Mouse (Mus musculus) lung, postnatal 14 days (tissue): ENCODE data around the gene Gm10300.
A peak's percentile ranks its signal among the peaks of the same experiment; 100 is the strongest.

ENCODE experiments used
- DNase-seq: peaks from one replicate; pipeline ENCODE4 v3.0.0; 2021

The Gm10300 gene

GRCm38 (mm10) chr4:132074077-132074932 is at the start of gene Gm10300:
TSS of gene Gm10300 (plus strand) at chr4:132074697.
- peak; percentile 57 for DNase-seq

GRCm38 (mm10) chr4:132025264-132025663 is 49.2 kb upstream of the Gm10300 start:
- no peak for DNase-seq

DNA sequence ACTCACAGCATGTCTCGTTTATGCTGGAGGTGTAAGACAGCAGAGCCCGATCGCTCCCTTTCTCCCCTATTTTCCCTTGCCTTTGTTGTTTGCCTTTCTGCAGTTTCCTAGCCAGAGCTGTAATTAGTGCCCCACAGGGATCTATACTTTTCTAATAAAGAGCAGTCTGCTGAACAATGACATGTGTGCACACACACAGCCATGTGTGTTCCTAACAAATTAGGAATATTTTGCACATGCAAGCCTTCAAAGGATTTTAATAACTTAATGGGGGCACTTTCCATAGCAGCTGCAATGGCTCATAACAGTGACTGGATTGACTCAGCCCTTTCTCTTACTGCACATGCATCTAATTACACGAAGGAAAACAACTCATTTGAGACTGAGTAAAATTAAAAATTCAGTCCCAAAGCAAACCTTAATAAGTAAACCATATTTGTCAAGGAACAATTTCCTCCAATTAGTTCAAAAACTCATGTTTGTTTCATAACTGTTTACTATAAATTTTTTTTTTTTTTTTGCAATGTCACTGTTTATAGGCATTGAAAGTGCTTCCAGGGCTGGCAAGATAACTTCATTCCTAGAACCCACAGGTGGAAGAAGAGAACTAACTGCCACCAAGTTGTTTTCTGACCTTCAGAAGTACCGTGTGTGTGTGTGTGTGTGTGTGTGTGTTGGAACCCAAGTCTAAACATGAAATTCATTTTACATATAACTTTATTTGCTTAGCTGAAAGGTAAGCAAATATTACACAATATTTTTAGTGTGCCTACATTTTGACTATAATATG is 48.6 kb upstream of the Gm10300 start:
- no peak for DNase-seq

DNA sequence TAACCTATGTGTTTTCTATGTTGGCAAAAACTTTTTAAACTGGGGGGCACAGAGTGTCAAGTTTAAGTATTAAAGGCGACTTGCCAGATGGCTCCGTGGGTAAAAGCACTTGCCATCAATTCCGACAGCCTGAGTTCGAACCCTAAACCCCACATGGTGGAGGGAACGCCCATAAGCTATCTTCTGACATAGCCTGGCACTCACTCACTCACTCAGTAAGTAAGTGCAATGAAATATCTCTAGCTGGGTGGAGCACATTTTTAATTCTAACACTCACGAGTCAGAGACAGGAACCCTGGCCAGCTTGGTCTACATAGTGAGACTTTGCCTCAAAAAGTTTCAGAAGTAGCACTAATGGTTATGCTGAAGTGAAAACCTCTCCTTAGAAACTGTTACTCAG is 47.3 kb upstream of the Gm10300 start:
- no peak for DNase-seq

DNA sequence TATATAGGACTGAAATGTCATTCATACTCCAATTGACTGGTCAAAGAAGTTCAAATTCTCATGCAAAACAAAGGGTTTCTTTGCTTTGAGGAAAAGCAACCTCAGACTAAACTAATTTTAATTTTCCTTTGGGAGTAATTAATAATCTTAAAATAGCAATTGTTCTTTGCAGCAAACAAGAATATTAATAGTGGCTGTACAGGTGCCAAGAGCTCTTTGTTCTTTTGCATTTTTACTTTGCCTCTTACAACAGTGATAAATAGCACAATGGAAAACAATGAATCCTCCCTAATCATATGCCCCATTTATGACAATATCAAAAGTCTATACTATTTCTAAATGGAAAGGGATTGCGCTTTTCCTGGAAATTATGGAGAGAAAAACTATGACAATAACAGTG is 46.7 kb upstream of the Gm10300 start:
- no peak for DNase-seq

GRCm38 (mm10) chr4:132029851-132030741 is 44.4 kb upstream of the Gm10300 start:
- DNase-seq = no peak

- DNase-seq = peak; percentile 24
Observed at GRCm38 (mm10) chr4:132033183-132033582, 41.3 kb upstream of the Gm10300 start.

DNA sequence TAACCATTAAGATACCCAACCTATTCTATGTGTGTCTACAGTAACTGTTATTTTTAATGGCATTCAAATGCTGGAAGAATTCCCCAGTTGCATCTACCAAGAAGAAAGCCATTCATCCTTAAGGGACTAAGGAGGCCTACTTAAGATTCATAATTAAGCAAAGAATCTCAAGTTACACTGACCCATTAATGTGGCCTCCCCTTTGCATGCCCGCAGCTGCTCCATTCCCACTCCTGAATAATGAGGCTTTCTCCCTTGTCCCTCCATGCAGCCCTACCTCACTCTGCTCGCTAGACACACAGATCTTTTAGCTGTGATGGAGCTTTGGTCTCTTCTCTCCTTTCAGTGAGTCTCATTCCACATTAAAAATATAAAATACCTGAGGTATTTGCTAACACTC is 40.3 kb upstream of the Gm10300 start:
- DNase-seq = no peak

DNA sequence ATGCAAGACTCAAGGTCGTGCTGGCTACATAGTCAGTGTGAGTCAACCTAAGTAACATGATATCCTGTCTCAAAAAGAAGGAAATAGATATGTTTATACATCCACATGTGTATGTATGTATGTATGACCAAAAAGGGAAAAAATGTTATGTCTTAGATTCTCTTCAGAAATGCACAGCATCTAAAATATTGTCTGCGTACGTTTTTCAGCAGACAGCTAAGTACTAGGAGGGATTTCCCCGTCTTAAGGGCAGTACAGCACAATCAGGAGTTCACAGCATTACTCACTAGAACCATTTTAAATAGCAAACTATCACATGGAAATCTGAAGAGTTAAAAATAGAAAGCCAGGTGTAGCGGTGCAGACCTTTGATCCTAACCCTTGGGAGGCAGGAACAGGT is 37.4 kb upstream of the Gm10300 start:
- no peak for DNase-seq

GRCm38 (mm10) chr4:132037991-132038390 is 36.5 kb upstream of the Gm10300 start:
- no peak for DNase-seq

- DNase-seq = no peak
Observed at GRCm38 (mm10) chr4:132038809-132039208, 35.7 kb upstream of the Gm10300 start.

DNA sequence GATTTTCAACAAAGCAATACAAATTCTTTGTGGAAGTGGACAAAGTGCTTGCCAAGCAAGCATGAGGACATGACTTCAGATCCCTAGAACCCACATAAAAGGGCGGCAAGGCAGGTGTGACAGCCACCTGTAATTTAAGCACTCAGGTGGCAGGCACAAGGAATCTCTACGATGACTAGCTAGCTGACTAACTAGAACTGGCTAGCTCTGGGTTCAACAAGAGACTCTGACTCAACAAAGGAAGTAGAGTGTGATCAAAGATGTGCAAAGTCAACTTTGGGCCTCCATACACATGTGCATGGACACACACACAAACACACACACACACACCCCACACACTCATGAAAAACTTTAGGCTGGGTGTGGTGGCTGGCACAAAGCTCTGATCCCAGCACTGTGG is 35.0 kb upstream of the Gm10300 start:
- DNase-seq = no peak

DNA sequence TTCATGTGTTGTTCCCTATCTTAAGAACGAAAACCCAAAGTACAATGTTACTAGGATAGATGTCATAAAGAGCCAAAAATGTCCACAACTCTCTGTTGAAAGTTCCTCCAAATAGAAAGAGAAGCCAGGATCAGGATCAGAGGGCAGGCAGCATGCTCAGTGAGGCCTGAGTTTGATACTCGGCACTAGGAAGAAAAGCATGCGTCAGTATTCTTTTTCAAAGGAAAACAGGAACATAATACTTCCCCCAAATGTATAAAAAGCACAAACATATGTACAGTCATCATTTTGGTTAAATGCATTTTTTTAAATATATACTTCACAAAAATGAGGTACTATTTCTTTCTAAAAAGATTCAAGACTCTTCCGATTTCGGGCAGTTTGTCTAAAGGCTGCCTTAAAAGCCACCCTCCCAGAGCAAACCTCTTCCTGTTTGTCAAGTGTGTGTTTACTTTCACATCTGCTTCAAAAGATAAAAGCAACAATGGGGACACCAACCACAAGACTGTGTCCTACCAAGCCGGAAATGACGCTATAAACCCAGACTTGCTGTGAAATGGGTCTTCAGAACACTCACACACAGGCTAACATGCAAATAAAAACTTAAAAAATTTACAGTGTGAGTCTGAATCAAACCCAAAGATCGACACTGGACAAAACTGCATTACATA is 34.4 kb upstream of the Gm10300 start:
- peak; percentile 45 for DNase-seq

- no peak for DNase-seq
Observed at GRCm38 (mm10) chr4:132041471-132042332, 32.8 kb upstream of the Gm10300 start.

DNA sequence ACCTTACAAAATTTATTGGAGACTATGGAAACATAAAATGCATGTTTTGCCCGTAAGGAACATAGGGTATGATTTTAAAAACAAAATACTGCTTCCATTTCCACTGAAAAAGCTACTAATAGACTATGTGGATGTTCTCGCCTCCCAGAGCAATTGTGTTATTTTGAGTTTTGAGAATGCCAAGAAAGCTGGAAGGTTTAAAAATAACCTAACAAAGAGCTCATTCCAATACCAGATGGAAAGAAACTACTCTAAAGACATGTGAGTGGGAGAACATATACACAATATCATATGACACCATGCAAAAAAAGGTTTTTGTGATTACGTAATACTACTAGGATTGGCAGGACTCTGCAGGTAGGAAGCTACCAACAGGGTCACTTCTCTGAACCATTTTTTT is 30.8 kb upstream of the Gm10300 start:
- DNase-seq = no peak

- DNase-seq = peak; percentile 25
Observed at GRCm38 (mm10) chr4:132048011-132048991, 26.2 kb upstream of the Gm10300 start.

GRCm38 (mm10) chr4:132048995-132049404 is 25.5 kb upstream of the Gm10300 start:
- peak; percentile 87 for DNase-seq

- no peak for DNase-seq
Observed at GRCm38 (mm10) chr4:132049549-132050200, 24.8 kb upstream of the Gm10300 start.
